Mouse (Mus musculus) heart, postnatal 4 days (tissue): Measurements from ENCODE around the gene Pgam2. TPM values are rescaled to one million over a fixed set of nuclear protein-coding genes. Genes with fewer than 3 reads are reported as not detected.

Experiments
- DNase-seq: peaks from one replicate; pipeline ENCODE4 v3.0.0; 2021
- total RNA-seq, 2 experiments: library from RNA; stranded (reverse); gene quantifications; 2 replicates each; pipeline ENCODE4 v1.2.3; 2021

The Pgam2 gene
- total RNA-seq, 2 experiments from 2014 or later, result 715 to 738 TPM

DNA sequence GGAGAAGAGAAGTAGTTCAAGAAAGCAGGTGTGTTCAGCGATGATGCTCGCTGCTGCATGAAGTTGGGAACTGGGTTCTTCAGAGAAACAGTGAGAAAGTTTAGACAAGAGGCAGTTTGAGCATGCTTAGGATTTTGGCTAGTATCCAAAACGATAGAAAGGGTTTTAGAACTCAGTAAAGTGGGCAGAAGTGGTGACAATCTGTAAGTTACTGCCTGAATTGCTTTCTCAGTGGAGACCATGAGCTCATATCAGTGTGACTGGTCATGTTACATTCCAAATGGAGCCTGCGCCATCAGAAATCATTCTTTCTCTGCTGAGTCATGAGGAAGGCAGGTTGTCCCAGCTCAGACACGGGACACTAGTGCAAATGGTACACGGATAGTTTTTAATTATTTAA, 37.5 kb downstream of the Pgam2 start:
- DNase-seq, result no peak

DNA sequence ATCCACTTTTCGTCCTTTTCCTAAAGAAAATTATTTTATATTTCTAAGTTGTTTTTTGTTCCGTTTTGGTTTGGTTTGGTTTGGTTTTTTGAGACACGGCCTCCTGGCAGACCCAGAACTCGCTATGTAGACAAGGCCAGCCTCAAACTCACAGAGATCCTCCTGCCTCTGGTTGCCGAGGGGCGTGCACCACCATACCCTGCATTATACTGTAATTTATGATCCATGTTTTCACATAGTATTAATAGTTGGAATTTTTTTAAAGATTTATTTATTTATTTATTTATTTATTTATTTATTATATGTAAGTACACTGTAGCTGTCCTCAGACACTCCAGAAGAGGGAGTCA, 40.9 kb downstream of the Pgam2 start:
- DNase-seq, result no peak

DNA sequence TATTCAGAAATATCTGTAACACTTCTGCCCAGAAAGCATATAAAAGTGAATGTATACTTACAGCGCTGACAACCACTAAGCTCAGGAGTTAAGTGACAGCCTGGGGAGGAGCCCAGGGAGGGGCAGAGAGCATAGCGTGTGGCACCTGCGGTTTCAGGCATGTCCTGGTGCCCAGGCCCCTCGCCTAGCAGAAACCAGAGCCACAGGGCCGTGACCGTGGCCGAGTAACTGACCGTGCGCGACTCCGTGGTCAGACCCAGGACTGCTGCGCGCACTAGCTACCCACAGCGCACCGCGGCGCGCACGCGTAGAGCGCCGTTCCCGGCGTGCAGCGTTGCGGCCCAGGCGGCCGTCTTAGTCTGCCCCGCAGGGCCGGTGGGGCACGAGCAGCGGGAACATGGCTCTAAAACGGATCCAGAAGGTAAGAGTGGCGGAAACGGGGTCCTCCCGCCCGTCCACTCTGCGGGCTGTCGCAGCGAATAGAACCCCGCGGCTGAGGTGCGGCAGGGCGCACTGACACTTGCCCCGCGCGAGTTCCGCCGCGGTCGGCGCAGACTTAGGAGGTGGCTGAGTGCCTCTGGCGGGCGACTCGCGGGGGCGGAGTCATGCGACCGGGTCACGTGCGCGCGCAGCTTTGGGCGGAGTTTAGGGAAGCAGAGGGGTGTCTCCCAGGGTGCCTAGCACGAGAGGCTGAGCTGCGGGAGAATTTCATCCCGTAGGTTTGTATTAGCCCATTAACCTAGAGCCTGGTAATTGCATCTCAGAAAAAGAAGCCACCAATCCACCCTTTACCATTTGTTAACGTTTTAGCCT, 41.5 kb downstream of the Pgam2 start, which contains the start of gene Urgcp:
Gene Urgcp (minus strand): TSS at position 557 of the 813 bp plus-strand sequence.
- peak; percentile 96 for DNase-seq

DNA sequence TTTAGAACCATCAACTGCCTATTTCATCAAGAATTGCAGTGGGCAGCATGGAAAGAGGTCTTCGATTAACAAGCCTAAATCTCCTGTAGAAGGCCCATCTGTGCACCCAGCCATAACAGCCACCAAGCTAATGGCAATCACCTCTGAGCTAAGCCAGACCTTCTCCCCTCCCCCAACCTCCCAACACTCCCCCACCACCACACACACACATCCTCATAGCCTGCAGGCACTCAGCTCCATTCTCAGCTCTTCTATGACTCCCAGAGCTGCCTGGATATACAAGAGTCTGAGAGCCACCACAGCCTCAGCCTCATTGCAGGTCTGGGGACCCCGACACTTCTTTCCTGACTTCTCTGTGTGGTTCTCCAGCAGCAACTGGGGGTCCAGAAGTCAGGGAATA, 49.8 kb downstream of the Pgam2 start:
- DNase-seq, result no peak

Other genes starting within 250 kb of the Pgam2 start
- gene Ankrd36, start 234.0 kb downstream of the Pgam2 start, total RNA-seq, result not detected
- 100 to 1,000 TPM; 112 to 114 TPM for gene Mrps24, start 88.1 kb downstream of the Pgam2 start, total RNA-seq
- 10 to 100 TPM; 60.5 TPM for gene Urgcp, start 41.4 kb downstream of the Pgam2 start, total RNA-seq
- 10 to 100 TPM; 44.7 to 46.1 TPM for gene Dbnl, start 15.2 kb downstream of the Pgam2 start, total RNA-seq
- gene Polm, start 34.3 kb upstream of the Pgam2 start, total RNA-seq, result 1 to 10 TPM; 5.6 to 6.5 TPM
- gene Aebp1, start 58.2 kb upstream of the Pgam2 start, total RNA-seq, result 10 to 100 TPM; 38.7 to 39.6 TPM
- 10 to 100 TPM; 68.5 to 70.2 TPM for gene Pold2, start 74.6 kb upstream of the Pgam2 start, total RNA-seq
- 1,000 to 10,000 TPM; 1,420 to 1,616 TPM for gene Myl7, start 95.0 kb upstream of the Pgam2 start, total RNA-seq
- not detected for gene Gck, start 146.3 kb upstream of the Pgam2 start, total RNA-seq
- gene Ykt6, start 152.0 kb upstream of the Pgam2 start, total RNA-seq, result 10 to 100 TPM; 92.8 to 94.5 TPM